Mouse (Mus musculus) intestine, embryonic 16.5 days (tissue): Measurements from ENCODE around the gene A730015C16Rik. TPM values are rescaled to one million over a fixed set of nuclear protein-coding genes. Genes with fewer than 3 reads are reported as not detected.

Source experiments
- ATAC-seq: fragments of 200-750 bp; cut with Nextera tagmentation; 2 replicates; pipeline ENCODE4 v1.8.0; 2017; ENCODE audit warnings: moderate TSS enrichment, moderate library complexity
- H3K27ac ChIP-seq: fragments of 300-500 bp; sonication (generic); 2 replicates; pipeline ENCODE4 v1.5.1; 2014; ENCODE audit warnings: mild to moderate bottlenecking, low read length
- H3K27me3 ChIP-seq: fragments of 300-500 bp; sonication (generic); replicated peaks from 2 replicates; pipeline ENCODE4 v1.6.1; 2014; ENCODE audit warnings: low read length, control low read depth, mixed read lengths; ENCODE audit not compliant: control insufficient read depth, insufficient read depth
- H3K36me3 ChIP-seq: fragments of 300-500 bp; sonication (generic); 2 replicates; pipeline ENCODE4 v1.6.1; 2014; ENCODE audit warnings: low read length, control low read depth; ENCODE audit not compliant: control insufficient read depth, insufficient read depth
- H3K4me1 ChIP-seq: fragments of 300-500 bp; sonication (generic); 2 replicates; pipeline ENCODE4 v1.6.1; 2014; ENCODE audit warnings: low read length, control low read depth, mixed read lengths; ENCODE audit not compliant: control insufficient read depth, insufficient read depth
- H3K4me2 ChIP-seq: fragments of 300-500 bp; sonication (generic); 2 replicates; pipeline ENCODE4 v1.6.1; 2014; ENCODE audit warnings: low read depth, low read length, control low read depth
- H3K4me3 ChIP-seq: fragments of 300-500 bp; sonication (generic); 2 replicates; pipeline ENCODE4 v1.5.1; 2014; ENCODE audit warnings: mild to moderate bottlenecking, low read length
- H3K9ac ChIP-seq: fragments of 300-500 bp; sonication (generic); 2 replicates; pipeline ENCODE4 v1.6.1; 2014; ENCODE audit warnings: low read depth, low read length
- H3K9me3 ChIP-seq: fragments of 300-500 bp; sonication (generic); 2 replicates; pipeline ENCODE4 v1.6.1; 2016; ENCODE audit warnings: low read length, control low read depth; ENCODE audit not compliant: control insufficient read depth
- WGBS: fragments of 180-500 bp; shearing (Covaris S2); extraction: QIAGEN DNeasy Blood & Tissue Kit; methylation state at CpG from one replicate; pipeline ENCODE4 v1.1.7; 2014; 5-methylcytosine and 5-hydroxymethylcytosine counted together
- polyA plus RNA-seq: library from polyadenylated mRNA; unstranded; fragments of >200 nt; fragmentation: Nextera tagmentation; extraction: Ambion mirVana; gene quantifications from 2 replicates; pipeline ENCODE4 v1.2.1, GENCODE M21; 2015

The A730015C16Rik gene
- polyA plus RNA-seq, 1 experiment from 2014 or later, result 1.1 TPM

- WGBS, result 52% methylated on average over 2 of the region's 2 CpGs
- 0 out of 2 replicates have a peak, but pooled peaks have one; percentile 16 for ATAC-seq
- H3K36me3 ChIP-seq, result no peaks in the 10 kb centered on the region
- no peaks in the 10 kb centered on the region for H3K9me3 ChIP-seq
- no peak overlapping the region for H3K27ac ChIP-seq
- H3K4me1 ChIP-seq, result peaks cover 6% of the 10 kb centered on the region
- H3K4me2 ChIP-seq, result no peak overlapping the region
- H3K4me3 ChIP-seq, result no peak overlapping the region
- no peaks in the 10 kb centered on the region for H3K27me3 ChIP-seq
- H3K9ac ChIP-seq, result no peak overlapping the region
Observed at GRCm38 (mm10) chr4:108798083-108798830, 50.2 kb downstream of the A730015C16Rik start.

Other genes with a start within 250 kb of the A730015C16Rik start
- gene Cc2d1b, start 228.7 kb downstream of the A730015C16Rik start, polyA plus RNA-seq, result 33.0 and 35.2 TPM in 2 replicates
- 1.1 and 1.3 TPM in 2 replicates for gene 3110021N24Rik, start 129.0 kb downstream of the A730015C16Rik start, polyA plus RNA-seq
- gene Zfyve9, start 67.8 kb downstream of the A730015C16Rik start, polyA plus RNA-seq, result 3.1 and 3.6 TPM in 2 replicates
- 113 and 115 TPM in 2 replicates for gene Btf3l4, start 15.0 kb downstream of the A730015C16Rik start, polyA plus RNA-seq
- 81.9 and 91.0 TPM in 2 replicates for gene Txndc12, start 14.0 kb downstream of the A730015C16Rik start, polyA plus RNA-seq
- 52.4 and 53.2 TPM in 2 replicates for gene Kti12, start 834 bp downstream of the A730015C16Rik start, polyA plus RNA-seq
- 8.6 and 9.8 TPM in 2 replicates for gene Rab3b, start 30.4 kb upstream of the A730015C16Rik start, polyA plus RNA-seq
- gene Nrd1, start 152.0 kb upstream of the A730015C16Rik start, polyA plus RNA-seq, result 45.6 and 46.3 TPM in 2 replicates